Comparison of ENCODE assay signal across 27 mouse cellular contexts in the genomic region with DNA sequence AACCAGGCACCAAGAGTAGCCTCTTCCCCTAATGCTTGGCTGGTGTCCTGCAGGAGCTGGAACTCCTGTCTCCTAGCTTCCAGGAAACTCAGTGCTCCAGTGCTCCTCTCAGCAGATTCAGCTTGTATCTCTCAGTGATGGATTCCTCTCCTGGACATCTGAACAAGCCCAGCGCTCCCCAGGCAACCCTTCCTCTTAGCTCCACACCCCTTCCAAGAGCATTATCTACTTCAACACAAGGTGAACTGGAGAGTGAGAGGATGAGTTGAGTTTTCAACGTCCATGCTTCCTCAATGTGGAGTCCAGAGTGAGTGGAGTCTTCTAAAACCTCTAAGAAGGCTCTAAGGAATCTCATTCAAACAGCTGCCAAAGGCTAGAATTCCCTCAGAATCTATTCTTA.
DNase-seq lines count a peak whose midpoint lies in the region; ATAC-seq and TF ChIP-seq lines count a peak whose summit lies in the region.
"Had no signal": no experiment of that assay in that cellular context is flagged by ENCODE, and none has a peak within 500 bp of the region (broad histone marks: within the 10 kb centered on the region; RNA-seq: fewer than 3 reads in every experiment).

No protein-coding gene starts in this region.

- no peak for TF ChIP-seq EP300 in stomach, postnatal 0 days (optimal IDR thresholded peaks at IDR 0.05)

- no peaks in the 10 kb centered on the region for H3K27me3 ChIP-seq in heart, embryonic 10.5 days (ENCODE audit: insufficient read depth, poor library complexity, severe bottlenecking)
- H3K27me3 ChIP-seq in liver, embryonic 15.5 days = no peaks in the 10 kb centered on the region
- H3K27me3 ChIP-seq in stomach, postnatal 0 days (ENCODE audit: control insufficient read depth, insufficient read depth, low read length) = no peaks in the 10 kb centered on the region
- H3K27me3 ChIP-seq: heart, embryonic 15.5 days; hindbrain, embryonic 12.5 days; limb, embryonic 12.5 days; midbrain, embryonic 15.5 days; neural tube, embryonic 12.5 days; Patski had no signal

- no peak for DNase-seq in heart, embryonic 10.5 days (ENCODE audit: low spot score)
- no peak for DNase-seq in heart, postnatal 4 days
- peak; percentile 29 for DNase-seq in liver
- DNase-seq in stomach, postnatal 0 days (ENCODE audit: low spot score) = no peak
- no peak for DNase-seq in layer of hippocampus, adult 11-12 months (ENCODE audit: low spot score)
- no peak for DNase-seq in lung, adult 18-20 months
- no peak for DNase-seq in adrenal gland, adult 2 months
- DNase-seq: adrenal gland, postnatal 36 days; cerebellum, adult 8-10 months; cerebellum, postnatal 25 days; gastrocnemius, postnatal 36 days; kidney, postnatal 14 days; lung, adult 2 months; lung, postnatal 10 days; right cerebral cortex, adult 18-20 months; spleen, adult 18-20 months had no signal

- H3K4me1 ChIP-seq in heart, embryonic 10.5 days = peaks cover 38% of the 10 kb centered on the region
- H3K4me1 ChIP-seq in liver, embryonic 15.5 days (replicated peaks) = peaks cover 28% of the 10 kb centered on the region
- H3K4me1 ChIP-seq in stomach, postnatal 0 days (replicated peaks; ENCODE audit: control insufficient read depth, insufficient read depth) = peaks cover 3% of the 10 kb centered on the region; the same call in 1 of the 2 replicates

- peak overlapping the region; percentile 52; the same call in 1 of the 2 replicates for H3K27ac ChIP-seq in heart, embryonic 10.5 days
- no peak overlapping the region for H3K27ac ChIP-seq in liver, embryonic 15.5 days (replicated peaks)
- 0 out of 2 replicates have a peak overlapping the region, but pooled peaks have one; percentile 30 for H3K27ac ChIP-seq in stomach, postnatal 0 days (replicated peaks)
- H3K27ac ChIP-seq: heart, embryonic 15.5 days; hindbrain, embryonic 12.5 days; left cerebral cortex, adult 2 months; limb, embryonic 12.5 days; macrophage; midbrain, embryonic 10.5 days; midbrain, embryonic 15.5 days; neural tube, embryonic 12.5 days had no signal

- 78% methylated on average over 2 of the region's 2 CpGs for WGBS in heart, embryonic 10.5 days
- 30% methylated on average over 2 of the region's 2 CpGs for WGBS in liver, embryonic 15.5 days (ENCODE audit: insufficient replicate concordance)
- WGBS in stomach, postnatal 0 days = 58% methylated on average over 2 of the region's 2 CpGs

- peak; percentile 52; the same call in 1 of the 2 replicates for ATAC-seq in liver, embryonic 15.5 days (ENCODE audit: insufficient read depth)
- no peak for ATAC-seq in stomach, postnatal 0 days (ENCODE audit: low FRiP score, low TSS enrichment)
- ATAC-seq: forebrain, embryonic 14.5 days; midbrain, embryonic 15.5 days; Patski had no signal

- H3K9me3 ChIP-seq in heart, embryonic 10.5 days = no peaks in the 10 kb centered on the region
- no peaks in the 10 kb centered on the region for H3K9me3 ChIP-seq in liver, embryonic 15.5 days (replicated peaks)
- no peaks in the 10 kb centered on the region for H3K9me3 ChIP-seq in stomach, postnatal 0 days (ENCODE audit: control insufficient read depth, low read length)
- H3K9me3 ChIP-seq: heart, embryonic 15.5 days; hindbrain, embryonic 12.5 days; limb, embryonic 12.5 days; midbrain, embryonic 10.5 days; midbrain, embryonic 15.5 days; neural tube, embryonic 12.5 days had no signal

- H3K4me2 ChIP-seq in liver, embryonic 15.5 days = no peak overlapping the region
- no peak overlapping the region for H3K4me2 ChIP-seq in stomach, postnatal 0 days (replicated peaks; ENCODE audit: low read depth)
- H3K4me2 ChIP-seq: heart, embryonic 15.5 days; hindbrain, embryonic 12.5 days; limb, embryonic 12.5 days; midbrain, embryonic 15.5 days; neural tube, embryonic 12.5 days had no signal

- no peak overlapping the region for H3K9ac ChIP-seq in liver, embryonic 15.5 days
- no peak overlapping the region for H3K9ac ChIP-seq in stomach, postnatal 0 days (ENCODE audit: low read length)
- H3K9ac ChIP-seq: heart, embryonic 15.5 days; hindbrain, embryonic 12.5 days; limb, embryonic 12.5 days; midbrain, embryonic 15.5 days; neural tube, embryonic 12.5 days had no signal

- TF ChIP-seq CTCF in stomach, postnatal 0 days (IDR thresholded peaks at IDR 0.05; ENCODE audit: low read depth) = no peak

- H3K36me3 ChIP-seq in heart, embryonic 10.5 days = 0 out of 2 replicates have a peak, but pooled peaks cover under 1% of the 10 kb centered on the region
- H3K36me3 ChIP-seq in liver, embryonic 15.5 days (replicated peaks) = no peaks in the 10 kb centered on the region
- H3K36me3 ChIP-seq in stomach, postnatal 0 days (ENCODE audit: control insufficient read depth, insufficient read depth, low read length) = no peaks in the 10 kb centered on the region
- H3K36me3 ChIP-seq: heart, embryonic 15.5 days; hindbrain, embryonic 12.5 days; limb, embryonic 12.5 days; midbrain, embryonic 15.5 days; neural tube, embryonic 12.5 days had no signal

- no peak overlapping the region for H3K4me3 ChIP-seq in heart, embryonic 10.5 days
- H3K4me3 ChIP-seq in liver, embryonic 15.5 days (replicated peaks) = no peak overlapping the region
- H3K4me3 ChIP-seq in stomach, postnatal 0 days (ENCODE audit: low read depth, low read length) = no peak overlapping the region
- H3K4me3 ChIP-seq: heart, embryonic 15.5 days; hindbrain, embryonic 12.5 days; left cerebral cortex, adult 2 months; limb, embryonic 12.5 days; midbrain, embryonic 10.5 days; midbrain, embryonic 15.5 days; neural tube, embryonic 12.5 days had no signal
